Mouse (Mus musculus): ENCODE results near the gene Kat5.

- TF ChIP-seq CTCF (IDR thresholded peaks at IDR 0.05; ENCODE audit: low read depth, low read length) (no peak), TAL1 (conservative IDR thresholded peaks at IDR 0.05; ENCODE audit: low read depth, low read length) (no peak), GATA1 (IDR thresholded peaks at IDR 0.05; ENCODE audit: borderline replicate concordance, low read length) (no peak), GATA2 (IDR thresholded peaks at IDR 0.05; ENCODE audit: borderline replicate concordance, low read depth, low read length) (no peak)
Observed at GRCm38 (mm10) chr19:5591888-5592287, 18.1 kb downstream of the Kat5 start.
